Mouse (Mus musculus) forebrain, embryonic 14.5 days (tissue): ENCODE results near the gene Styxl1. TPM values are rescaled to one million over a fixed set of nuclear protein-coding genes. Genes with fewer than 3 reads are reported as not detected.

Experiments
- ATAC-seq: fragments of 200-750 bp; cut with Nextera tagmentation; 2 replicates; pipeline ENCODE4 v1.8.0; 2017; ENCODE audit warnings: mild to moderate bottlenecking, moderate library complexity
- DNase-seq: peaks from one replicate; pipeline ENCODE4 v3.0.0-alpha.2; 2015; ENCODE audit warnings: low spot score
- H3K27ac ChIP-seq: fragments of 300-500 bp; sonication (generic); 2 replicates; pipeline ENCODE4 v1.5.1; 2014; ENCODE audit warnings: low read depth, mild to moderate bottlenecking, control low read depth, low read length, moderate library complexity
- H3K27me3 ChIP-seq: fragments of 300-500 bp; sonication (generic); replicated peaks from 2 replicates; pipeline ENCODE4 v1.6.1; 2014; ENCODE audit warnings: low read length, control low read depth, mixed read lengths; ENCODE audit not compliant: control insufficient read depth, insufficient read depth
- H3K36me3 ChIP-seq: fragments of 300-500 bp; sonication (generic); 2 replicates; pipeline ENCODE4 v1.6.1; 2014; ENCODE audit warnings: low read length, control low read depth; ENCODE audit not compliant: control insufficient read depth, insufficient read depth
- H3K4me1 ChIP-seq: fragments of 300-500 bp; sonication (generic); 2 replicates; pipeline ENCODE4 v1.6.1; 2014; ENCODE audit warnings: antibody characterized with exemption, low read length, control low read depth; ENCODE audit not compliant: control insufficient read depth, insufficient read depth
- H3K4me2 ChIP-seq: fragments of 300-500 bp; sonication (generic); 2 replicates; pipeline ENCODE4 v1.6.1; 2014; ENCODE audit warnings: mild to moderate bottlenecking, control low read depth, low read length
- H3K4me3 ChIP-seq: fragments of 300-500 bp; sonication (generic); 2 replicates; pipeline ENCODE4 v1.5.1; 2014; ENCODE audit warnings: low read depth, low read length, control low read depth
- H3K9ac ChIP-seq: fragments of 300-500 bp; sonication (generic); 2 replicates; pipeline ENCODE4 v1.6.1; 2014; ENCODE audit warnings: mild to moderate bottlenecking, low read length, control low read depth, moderate library complexity
- H3K9me3 ChIP-seq: fragments of 300-500 bp; sonication (generic); replicated peaks from 2 replicates; pipeline ENCODE4 v1.6.1; 2016; ENCODE audit warnings: low read length, control low read depth, mixed read lengths; ENCODE audit not compliant: control insufficient read depth
- WGBS: fragments of 180-500 bp; shearing (Covaris S2); extraction: QIAGEN DNeasy Blood & Tissue Kit; methylation state at CpG from one replicate; pipeline ENCODE4 v1.1.7; 2014; 5-methylcytosine and 5-hydroxymethylcytosine counted together
- microRNA-seq: library from miRNA; unstranded; fragments of <30 nt; microRNA quantifications from one replicate; pipeline ENCODE4, GENCODE M21; 2016
- polyA plus RNA-seq: library from polyadenylated mRNA; unstranded; fragments of >200 nt; fragmentation: Nextera tagmentation; extraction: Ambion mirVana; gene quantifications from 2 replicates; pipeline ENCODE4 v1.2.1, GENCODE M21; 2014

Styxl1 gene
- polyA plus RNA-seq, 1 experiment from 2014 or later, result 0.52 TPM

- Histone ChIP-seq H3K4me1 (no peaks in the 10 kb centered on the region), H3K9me3 (no peaks in the 10 kb centered on the region), H3K27ac (no peak overlapping the region), H3K9ac (no peak overlapping the region), H3K4me2 (no peak overlapping the region), H3K36me3 (peaks cover 21% of the 10 kb centered on the region; the same call in 1 of the 2 replicates), H3K27me3 (no peaks in the 10 kb centered on the region), H3K4me3 (no peak overlapping the region)
- no peak for DNase-seq
- no peak for ATAC-seq
- 91% methylated on average over 7 of the region's 7 CpGs for WGBS
Measured at GRCm38 (mm10) chr5:135703431-135703830, 74.8 kb downstream of the Styxl1 start.

GRCm38 (mm10) chr5:135702682-135703192 lies 75.4 kb downstream of the Styxl1 start:
- Histone ChIP-seq H3K36me3 (peaks cover 21% of the 10 kb centered on the region; the same call in 1 of the 2 replicates), H3K27ac (no peak overlapping the region), H3K27me3 (no peaks in the 10 kb centered on the region), H3K4me2 (no peak overlapping the region), H3K4me3 (no peak overlapping the region), H3K9ac (no peak overlapping the region), H3K4me1 (no peaks in the 10 kb centered on the region), H3K9me3 (no peaks in the 10 kb centered on the region)
- ATAC-seq, result no peak
- no peak for DNase-seq
- 77% methylated on average over 15 of the region's 15 CpGs for WGBS

GRCm38 (mm10) chr5:135702190-135702589 lies 76.0 kb downstream of the Styxl1 start:
- no peaks in the 10 kb centered on the region for H3K9me3 ChIP-seq
- no peak overlapping the region for H3K27ac ChIP-seq
- H3K36me3 ChIP-seq, result peaks cover 21% of the 10 kb centered on the region; the same call in 1 of the 2 replicates
- no peak for DNase-seq
- WGBS, result 91% methylated on average over 6 of the region's 6 CpGs
- H3K27me3 ChIP-seq, result no peaks in the 10 kb centered on the region
- no peak for ATAC-seq
- H3K4me2 ChIP-seq, result no peak overlapping the region
- no peak overlapping the region for H3K9ac ChIP-seq
- H3K4me3 ChIP-seq, result no peak overlapping the region
- no peaks in the 10 kb centered on the region for H3K4me1 ChIP-seq

- no peak for ATAC-seq
- WGBS, result 99% methylated on average over 4 of the region's 4 CpGs
- Histone ChIP-seq H3K4me3 (no peak overlapping the region), H3K9me3 (no peaks in the 10 kb centered on the region), H3K36me3 (peaks cover 21% of the 10 kb centered on the region; the same call in 1 of the 2 replicates), H3K9ac (no peak overlapping the region), H3K27me3 (no peaks in the 10 kb centered on the region), H3K27ac (no peak overlapping the region), H3K4me2 (no peak overlapping the region), H3K4me1 (no peaks in the 10 kb centered on the region)
- no peak for DNase-seq
Measured at GRCm38 (mm10) chr5:135701601-135702000, 76.6 kb downstream of the Styxl1 start.

- no peak overlapping the region for H3K27ac ChIP-seq
- H3K36me3 ChIP-seq, result peaks cover 17% of the 10 kb centered on the region; the same call in 1 of the 2 replicates
- WGBS, result 86% methylated on average over 5 of the region's 5 CpGs
- H3K9me3 ChIP-seq, result no peaks in the 10 kb centered on the region
- no peak overlapping the region for H3K4me2 ChIP-seq
- H3K4me1 ChIP-seq, result 0 out of 2 replicates have a peak, but pooled peaks cover 2% of the 10 kb centered on the region
- ATAC-seq (no peak), DNase-seq (no peak)
- H3K4me3 ChIP-seq, result no peak overlapping the region
- H3K9ac ChIP-seq, result no peak overlapping the region
- H3K27me3 ChIP-seq, result no peaks in the 10 kb centered on the region
Measured at GRCm38 (mm10) chr5:135697711-135698111, 80.5 kb downstream of the Styxl1 start.

Small RNAs within 50 kb of the gene (microRNA-seq; reads per million reads assigned to microRNA genes)
- gene Mir7034, result not detected

Other genes starting within 250 kb of the Styxl1 start
- 24.6 and 30.0 TPM in 2 replicates for gene Hip1, start 233.3 kb downstream of the Styxl1 start, polyA plus RNA-seq
- gene Ccl26, start 214.8 kb downstream of the Styxl1 start, polyA plus RNA-seq, result not detected in 2 replicates
- 1.0 and 1.9 TPM in 2 replicates for gene Ccl24, start 205.3 kb downstream of the Styxl1 start, polyA plus RNA-seq
- 67.2 and 68.6 TPM in 2 replicates for gene Rhbdd2, start 145.8 kb downstream of the Styxl1 start, polyA plus RNA-seq
- 82.1 and 101 TPM in 2 replicates for gene Por, start 108.4 kb downstream of the Styxl1 start, polyA plus RNA-seq
- gene Tmem120a, start 33.9 kb downstream of the Styxl1 start, polyA plus RNA-seq, result 80.1 and 83.8 TPM in 2 replicates
- gene Mdh2, start 95 bp upstream of the Styxl1 start, polyA plus RNA-seq, result 590 and 591 TPM in 2 replicates
- 23.6 and 31.1 TPM in 2 replicates for gene Srrm3, start 28.5 kb upstream of the Styxl1 start, polyA plus RNA-seq
- 6.6 and 8.1 TPM in 2 replicates for gene Hspb1, start 109.5 kb upstream of the Styxl1 start, polyA plus RNA-seq
- 361 and 450 TPM in 2 replicates for gene Ywhag, start 156.2 kb upstream of the Styxl1 start, polyA plus RNA-seq
- gene Ssc4d, start 196.1 kb upstream of the Styxl1 start, polyA plus RNA-seq, result 0.99 and 1.4 TPM in 2 replicates
- 0.13 and 0.16 TPM in 2 replicates for gene Zp3, start 201.7 kb upstream of the Styxl1 start, polyA plus RNA-seq
- 24.9 and 30.5 TPM in 2 replicates for gene Dtx2, start 216.4 kb upstream of the Styxl1 start, polyA plus RNA-seq